Mouse (Mus musculus) layer of hippocampus, adult 8-10 months (tissue): ENCODE data around the gene H2-DMa. TPM values are rescaled to one million over a fixed set of nuclear protein-coding genes. Genes with fewer than 3 reads are reported as not detected.

ENCODE experiments used
- DNase-seq, 2 experiments: peaks; one replicate each; pipeline ENCODE4 v3.0.0; 2022; ENCODE audit warnings: low spot score in 2 of 2
- total RNA-seq, 4 experiments: library from RNA; stranded (reverse); gene quantifications; 2 replicates each; pipeline ENCODE4 v1.2.4; 2022

H2-DMa gene
- total RNA-seq = 10 to 100 TPM; 31.5 to 37.7 (median 34.2) TPM

DNA sequence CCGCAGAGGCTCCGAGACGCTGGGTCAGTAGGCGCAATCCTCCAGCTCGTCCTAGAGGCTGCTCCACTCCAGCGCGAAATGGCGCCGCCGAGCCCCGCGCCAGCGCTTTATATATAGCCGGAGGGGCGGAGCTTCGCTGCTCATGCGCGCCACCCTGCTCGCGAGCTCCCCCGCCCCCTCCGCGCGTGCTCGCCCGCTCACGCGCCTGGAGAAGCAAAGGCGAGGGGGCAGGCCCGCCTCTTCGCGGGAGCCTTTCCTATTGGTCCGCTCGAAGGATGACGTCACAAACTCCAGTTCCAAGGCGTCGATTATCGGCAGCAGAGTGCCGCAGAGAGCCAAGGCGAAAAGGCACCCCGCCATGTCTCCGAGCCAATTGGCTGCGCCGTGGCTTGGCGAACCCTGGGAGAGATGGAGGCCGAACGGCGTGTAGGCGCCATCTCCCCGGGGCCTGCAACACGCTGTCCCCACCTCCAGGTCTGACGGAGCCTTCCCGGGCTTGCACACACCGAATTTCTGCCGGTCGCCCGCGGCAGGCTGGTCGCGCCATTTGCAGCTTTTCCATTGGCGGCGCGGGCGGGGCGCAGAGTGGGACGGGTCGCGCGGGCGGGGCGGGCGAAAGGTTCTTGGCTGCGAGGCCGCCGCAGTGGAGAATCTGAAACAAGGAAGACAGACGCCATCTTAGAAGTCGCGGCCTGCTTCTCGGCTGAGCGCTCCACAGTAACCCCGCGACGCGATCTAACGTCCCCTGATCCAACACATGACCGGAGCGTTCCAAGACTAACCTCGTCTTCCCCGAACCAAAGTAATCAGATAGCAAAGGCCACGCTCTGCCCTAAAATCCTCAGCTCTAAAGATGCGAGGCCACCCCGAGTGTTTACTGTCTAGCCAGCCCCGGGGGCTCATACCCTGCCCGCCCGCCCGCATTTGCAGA lies at the start of gene H2-DMa:
H2-DMa (plus strand) TSS at position 293 of the 931 bp plus-strand sequence.
- peak; percentile 99 for DNase-seq

DNA sequence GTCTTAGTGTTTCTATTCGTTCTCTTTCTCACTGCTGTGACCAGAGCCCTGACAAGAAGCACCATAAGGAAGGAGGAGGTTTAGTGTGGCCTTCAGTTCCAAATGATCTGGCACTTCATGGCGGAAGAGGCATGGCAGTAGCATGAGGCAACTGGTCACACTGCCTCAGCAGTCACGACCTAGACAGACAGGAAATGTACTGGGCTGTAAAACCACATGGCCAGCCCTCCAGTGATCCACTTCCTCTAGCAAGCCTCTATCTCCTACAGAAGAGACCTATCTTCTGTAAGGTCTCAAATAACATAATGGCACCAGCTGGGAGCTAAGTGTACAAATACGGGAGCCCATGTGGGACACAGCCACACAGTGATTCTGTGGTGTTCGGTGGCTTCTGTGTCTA lies 47.2 kb upstream of the H2-DMa start:
- DNase-seq = no peak

DNA sequence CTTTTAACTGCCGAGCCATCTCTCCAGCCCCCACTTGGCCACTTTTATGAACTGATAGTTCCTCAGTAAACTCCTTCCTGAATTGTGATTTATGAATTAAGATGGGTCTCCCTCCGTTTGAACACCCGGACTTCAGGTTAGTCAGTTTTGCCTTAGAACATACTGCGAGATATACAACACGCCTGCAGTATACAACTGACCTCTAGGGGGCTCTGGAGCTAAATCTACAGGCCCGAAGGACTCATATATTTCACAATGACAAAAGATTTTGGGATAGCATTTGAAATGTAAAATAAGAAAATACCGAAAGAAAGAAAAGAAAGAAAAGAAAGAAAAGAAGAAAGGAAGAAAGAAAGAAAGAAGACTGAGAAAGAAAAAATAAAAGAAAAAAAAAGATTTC lies 44.1 kb upstream of the H2-DMa start:
- peak in 1 of 2 experiments; percentile 79 for DNase-seq

DNA sequence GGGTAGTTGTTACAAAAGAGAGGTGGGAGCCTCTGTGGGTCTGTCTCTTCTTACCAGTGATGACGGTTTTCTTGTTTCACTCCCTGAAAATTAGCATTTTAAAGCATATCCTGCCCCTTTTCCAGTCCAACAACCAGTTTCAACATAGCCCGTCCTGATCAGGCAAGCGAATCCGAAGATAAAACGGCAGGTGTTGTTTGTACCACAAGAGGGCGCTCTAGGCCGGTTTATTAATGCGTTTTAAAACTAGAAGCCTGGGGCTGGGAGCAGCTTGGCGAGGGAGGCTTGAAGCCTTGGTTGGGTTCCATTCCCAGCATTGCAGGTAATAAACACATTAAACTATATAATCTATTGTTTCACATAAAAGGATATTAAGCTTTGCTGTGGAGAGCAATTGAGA lies 41.8 kb upstream of the H2-DMa start:
- DNase-seq = peak; percentile 35 to 71

- no peak for DNase-seq
These were observed 41.2 kb upstream of the H2-DMa start for GRCm38 (mm10) chr17:34078148-34078547.

DNA sequence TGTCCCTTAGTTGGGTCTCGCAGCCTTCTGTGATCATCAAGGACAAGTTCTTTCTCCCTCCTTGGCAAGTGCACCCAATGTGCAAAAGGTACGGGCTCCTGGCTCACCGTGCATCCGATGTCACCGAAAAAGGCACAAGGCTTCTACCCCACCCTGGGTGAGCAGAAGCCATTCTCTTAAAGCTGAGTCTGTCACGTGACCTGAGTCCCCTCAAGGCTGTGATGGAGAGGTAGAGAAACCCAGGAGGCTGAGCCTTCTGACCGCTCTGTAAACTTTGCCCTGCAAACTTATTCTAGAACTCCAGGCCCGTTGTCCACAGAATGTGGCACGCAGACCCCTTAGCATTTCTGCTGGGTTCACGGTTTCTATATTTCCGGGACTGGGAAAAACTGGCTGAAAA lies 40.3 kb upstream of the H2-DMa start:
- DNase-seq = no peak

DNA sequence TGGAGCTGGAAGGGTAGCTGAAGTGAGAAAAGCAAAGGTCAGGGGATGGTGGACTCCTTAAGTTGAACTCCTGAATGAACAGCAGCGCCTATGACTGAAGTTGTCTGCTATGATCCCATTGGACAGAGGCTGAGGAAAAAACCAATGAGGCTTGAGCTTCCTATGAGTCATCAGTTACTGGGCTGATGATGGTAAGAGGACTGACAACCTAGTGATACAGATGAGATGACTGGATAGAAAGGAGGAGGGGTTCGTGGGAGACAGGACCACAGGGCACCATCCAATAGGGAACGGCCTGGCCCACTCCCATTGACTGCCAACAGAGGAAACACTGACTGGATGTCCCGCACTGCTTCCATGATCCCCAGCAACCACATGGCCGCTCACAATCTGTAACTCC lies 39.7 kb upstream of the H2-DMa start:
- DNase-seq = peak; percentile 19 to 49

DNA sequence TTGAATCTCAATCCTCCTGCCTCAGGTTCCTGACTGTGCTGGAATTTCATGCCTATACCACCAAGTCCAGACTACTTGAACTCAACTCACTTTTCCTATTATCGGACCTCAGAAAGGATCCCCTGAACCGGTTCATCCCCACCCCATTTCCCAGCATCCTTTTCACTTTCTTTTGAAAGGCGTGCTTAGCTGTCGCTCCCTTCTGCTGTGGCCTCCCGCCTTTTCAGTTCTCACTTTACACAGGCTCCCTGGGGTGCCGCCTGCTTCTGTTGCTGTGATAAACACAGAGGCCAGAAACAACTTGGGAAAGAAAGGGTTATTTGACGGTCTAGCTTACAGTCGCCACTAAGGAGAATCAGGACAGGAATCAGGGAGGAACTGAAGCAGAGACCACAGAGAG lies 36.2 kb upstream of the H2-DMa start:
- no peak for DNase-seq

GRCm38 (mm10) chr17:34087386-34087785 lies 32.0 kb upstream of the H2-DMa start:
- no peak for DNase-seq

DNA sequence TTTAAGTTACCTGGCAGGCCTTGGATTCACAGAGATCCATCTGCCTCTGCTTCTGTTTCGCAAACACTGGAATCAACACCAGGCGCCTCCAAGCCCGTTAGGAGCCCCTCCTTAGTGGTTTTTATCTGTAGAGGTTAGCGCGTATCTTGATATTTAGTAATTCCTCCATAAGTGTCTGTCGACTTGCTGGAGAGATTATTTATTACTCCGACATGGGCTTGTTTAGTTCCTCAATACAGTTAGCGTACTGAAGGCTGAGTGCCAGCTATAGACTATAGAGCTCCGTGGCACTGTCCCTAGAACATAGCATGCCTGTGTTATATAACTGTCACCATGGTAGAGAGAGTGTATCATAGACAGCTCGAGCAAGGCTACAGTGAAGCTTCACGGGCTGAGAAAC lies 31.2 kb upstream of the H2-DMa start:
- peak in 1 of 2 experiments; percentile 19 for DNase-seq

DNA sequence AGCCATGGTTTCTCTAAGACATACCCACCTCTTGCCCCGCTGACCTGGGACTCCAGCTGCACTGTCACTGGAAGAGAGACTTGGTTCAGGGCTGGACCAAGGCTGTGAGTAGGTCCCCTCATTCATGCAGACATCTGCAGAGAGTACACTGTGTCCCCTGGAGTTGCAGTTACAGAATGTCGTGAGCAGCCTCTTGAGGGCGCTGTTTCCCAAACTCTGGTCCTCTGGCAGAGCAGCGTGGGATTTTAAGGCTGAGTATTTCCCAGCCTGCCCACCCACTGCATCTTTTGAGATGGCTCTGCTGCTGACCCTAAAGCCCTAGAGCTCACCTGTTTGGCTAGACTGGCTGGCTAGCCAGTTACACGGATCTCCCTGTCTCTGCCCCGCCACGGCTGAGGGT lies 28.4 kb upstream of the H2-DMa start:
- DNase-seq = no peak

GRCm38 (mm10) chr17:34092197-34092875 lies 27.0 kb upstream of the H2-DMa start, which contains the start of gene H2-Oa:
H2-Oa (plus strand) TSS chr17:34092340.
- no peak for DNase-seq

- no peak for DNase-seq
These were observed 26.0 kb upstream of the H2-DMa start for GRCm38 (mm10) chr17:34093199-34093874.

GRCm38 (mm10) chr17:34094283-34095035 lies 24.9 kb upstream of the H2-DMa start:
- no peak for DNase-seq

DNA sequence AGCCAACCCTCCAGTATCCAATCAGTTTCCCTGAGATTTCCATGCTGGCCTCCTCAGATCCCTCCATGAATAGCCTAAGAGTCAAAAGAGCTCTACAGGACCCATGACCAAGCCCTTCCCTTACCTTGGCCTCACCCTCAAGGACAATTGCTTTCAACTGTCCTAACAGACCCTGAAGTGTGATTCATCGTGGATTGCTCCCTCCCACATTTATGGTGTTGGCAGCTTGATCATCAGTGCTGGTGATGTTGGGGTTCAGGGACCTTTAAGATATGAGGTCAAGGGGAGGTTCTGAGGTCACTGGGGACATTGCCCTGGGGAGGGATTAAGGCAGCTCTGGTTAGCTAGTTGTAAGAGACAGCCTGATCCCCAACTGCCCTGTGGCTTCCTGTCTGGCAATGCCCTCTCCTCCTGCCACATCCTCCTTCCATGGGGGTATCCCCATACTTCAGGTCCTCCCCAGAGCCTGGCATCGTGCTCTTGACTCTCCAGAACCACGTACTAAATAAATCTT lies 22.8 kb upstream of the H2-DMa start:
- no peak for DNase-seq

DNA sequence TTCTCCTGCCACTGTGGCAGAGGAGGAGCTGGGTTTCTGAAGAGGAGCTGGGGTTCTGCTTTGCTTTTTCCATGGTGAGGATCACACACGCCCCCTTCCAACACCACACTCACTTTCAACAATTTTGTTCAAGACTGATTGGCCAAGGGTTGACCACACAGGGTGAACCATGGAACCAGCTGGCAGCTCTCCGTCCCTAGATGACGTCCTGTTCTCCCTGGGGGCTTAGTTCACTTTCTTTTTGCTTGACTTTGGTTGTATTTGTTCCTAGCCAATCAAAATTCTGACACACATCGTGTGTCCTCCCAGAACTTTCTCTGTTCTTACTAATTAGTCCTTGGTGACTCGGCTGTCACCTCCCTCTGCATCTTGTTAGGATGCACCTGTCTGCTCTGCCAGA lies 22.1 kb upstream of the H2-DMa start:
- DNase-seq = no peak

DNA sequence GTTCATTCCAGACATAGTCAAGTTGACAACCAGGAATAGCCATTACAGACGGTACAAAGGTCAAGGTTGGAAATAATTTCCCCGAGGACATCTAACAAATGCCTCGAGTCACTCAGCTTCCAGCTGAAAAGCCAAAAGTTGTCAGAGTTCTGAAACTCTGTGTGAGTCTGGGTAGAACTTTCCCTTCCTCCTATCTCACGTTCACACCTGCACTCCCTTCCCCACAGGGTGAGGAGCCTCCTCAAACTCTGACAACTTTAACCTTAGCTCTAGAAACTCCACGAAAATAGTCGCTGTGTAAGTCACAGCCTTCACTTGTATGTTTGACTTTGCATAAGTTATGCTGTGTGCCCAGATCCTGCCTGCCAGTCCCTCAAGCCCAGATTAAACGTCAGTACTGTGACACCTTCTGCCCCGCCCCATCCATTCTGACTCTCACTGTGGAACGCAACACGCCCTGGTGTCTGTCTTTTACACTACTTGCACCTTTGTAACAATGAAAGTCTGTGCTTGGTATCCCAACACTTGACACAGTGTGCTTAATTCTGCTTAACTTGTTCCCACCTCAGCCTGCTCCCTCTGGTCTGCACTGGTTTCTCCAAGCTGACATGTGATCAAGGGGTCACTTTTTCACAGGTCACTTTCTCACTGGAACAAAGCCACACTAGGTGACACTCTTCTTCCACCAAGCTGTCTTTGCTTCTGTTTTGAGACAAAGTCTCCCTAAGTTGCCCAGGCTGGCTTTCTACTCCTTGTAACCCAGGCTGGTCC lies 20.4 kb upstream of the H2-DMa start:
- DNase-seq = no peak

- no peak for DNase-seq
These were observed 19.8 kb upstream of the H2-DMa start for GRCm38 (mm10) chr17:34099531-34099930.

- DNase-seq = no peak
These were observed 18.2 kb upstream of the H2-DMa start for GRCm38 (mm10) chr17:34101185-34101584.

DNA sequence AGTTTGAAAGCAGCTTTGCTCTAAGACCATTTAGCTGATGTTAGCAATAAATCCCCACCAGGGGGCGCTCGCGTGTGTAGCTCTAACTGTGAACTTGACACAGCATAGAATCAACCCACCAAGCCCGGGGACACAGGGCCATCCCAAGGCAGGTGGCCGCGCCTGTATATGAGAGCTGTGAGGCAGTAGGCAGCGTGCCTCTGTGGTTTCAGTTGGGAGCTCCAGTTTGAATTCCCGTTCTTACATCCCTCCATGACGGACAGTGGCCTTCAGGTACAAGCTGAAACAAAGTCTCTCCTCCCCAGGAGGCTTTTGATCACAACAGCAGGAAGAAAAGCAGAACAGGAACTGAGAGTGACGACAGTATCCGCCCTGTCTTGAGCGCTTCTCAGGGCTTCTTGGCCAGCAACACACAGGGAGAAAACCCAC lies 17.7 kb upstream of the H2-DMa start:
- DNase-seq = peak; percentile 77 to 94
